Mouse (Mus musculus): ENCODE measurements at regions not wholly inside any gene's neighbourhood (a gene's known extent, or its start where the extent isn't known, plus 50 kb on each side); places are given as distances from the start of the nearest gene placed in this dataset.

DNA sequence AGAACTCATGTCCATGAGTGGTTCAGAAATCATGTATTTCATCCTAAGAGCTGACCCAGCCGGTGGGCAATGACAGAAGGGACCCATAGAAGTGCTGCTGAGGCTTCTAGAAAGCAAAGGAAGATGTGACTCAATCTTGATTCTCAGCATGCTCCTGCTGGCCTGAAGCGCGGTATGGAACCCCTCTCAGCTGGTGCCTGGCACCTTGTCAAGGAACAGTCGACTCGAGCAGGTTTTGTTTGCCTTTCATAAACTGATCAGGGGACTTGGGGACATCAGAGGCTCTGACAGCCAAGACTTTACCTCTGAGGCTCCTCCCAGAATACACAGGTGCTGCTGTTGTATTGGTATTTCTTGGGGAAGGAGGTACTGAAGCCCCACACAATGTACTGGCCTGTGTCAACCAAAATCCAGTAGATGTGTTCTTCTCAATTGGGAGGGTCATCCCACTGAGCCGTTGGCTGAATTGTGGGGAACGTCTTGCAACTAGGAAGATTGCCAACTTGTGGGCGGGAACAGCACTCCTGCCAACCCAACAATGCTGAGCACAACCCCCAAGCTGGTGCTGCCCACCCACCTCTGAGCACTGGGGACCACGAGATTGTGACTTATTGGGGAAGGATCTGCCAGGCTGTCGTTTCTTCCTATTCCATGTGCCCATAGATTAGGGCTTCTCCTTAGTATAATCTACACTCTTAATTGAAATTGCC is 344.4 kb downstream of the Bcl11a start:
- no peak for TF ChIP-seq CTCF (IDR thresholded peaks at IDR 0.05; ENCODE audit: low read depth, low read length)
- no peak for TF ChIP-seq POLR2A (IDR thresholded peaks at IDR 0.05; ENCODE audit: extremely low read depth, insufficient read depth, low read length)
